Mouse (Mus musculus) lung, adult 2 months (tissue): ENCODE results near the gene Zbtb20.

Experiments used
- CTCF ChIP-seq: fragments of 200-500 bp; IDR thresholded peaks from 2 replicates; pipeline ENCODE4 v1.5.1; 2011; ENCODE audit warnings: mild to moderate bottlenecking, low read length, control low read depth; ENCODE audit not compliant: insufficient read depth
- POLR2A ChIP-seq: fragments of 200-500 bp; IDR thresholded peaks from 2 replicates; pipeline ENCODE4 v1.6.1; 2011; ENCODE audit warnings: low read depth, mild to moderate bottlenecking, control low read depth, low read length, borderline replicate concordance; ENCODE audit errors: extremely low read depth

DNA sequence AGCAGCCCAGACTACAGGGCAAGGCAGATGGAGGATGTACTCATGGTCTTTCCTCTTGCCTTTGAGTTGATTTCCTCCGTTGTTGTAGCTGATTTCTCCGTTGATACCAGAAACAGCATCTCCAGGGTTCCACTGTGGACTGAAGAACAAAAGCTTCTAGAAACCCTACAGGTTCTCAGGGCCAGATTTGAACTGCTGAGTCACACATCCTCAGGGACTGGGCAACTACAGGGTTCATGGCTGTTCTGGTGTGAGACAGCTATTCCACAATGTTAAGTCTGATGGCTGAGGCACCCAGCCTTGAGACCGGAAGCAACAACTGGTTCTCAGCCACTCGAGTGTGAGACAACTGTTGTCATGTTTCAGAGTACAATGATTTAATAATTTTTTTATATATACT lies 37.5 kb upstream of the Zbtb20 start:
- no peak for TF ChIP-seq CTCF
- no peak for TF ChIP-seq POLR2A
